Mouse (Mus musculus) regulatory T cell (primary cell): ENCODE results near the gene 1110008P14Rik.

ENCODE experiments used
- in situ Hi-C: fragments of 300-600 bp; cut with MboI, MseI; formaldehyde crosslinking; loops from one replicate; pipeline ENCODE4 v1.15.1; 2025; ENCODE audit warnings: high pct_unique_total_duplicates

The 1110008P14Rik gene

DNA sequence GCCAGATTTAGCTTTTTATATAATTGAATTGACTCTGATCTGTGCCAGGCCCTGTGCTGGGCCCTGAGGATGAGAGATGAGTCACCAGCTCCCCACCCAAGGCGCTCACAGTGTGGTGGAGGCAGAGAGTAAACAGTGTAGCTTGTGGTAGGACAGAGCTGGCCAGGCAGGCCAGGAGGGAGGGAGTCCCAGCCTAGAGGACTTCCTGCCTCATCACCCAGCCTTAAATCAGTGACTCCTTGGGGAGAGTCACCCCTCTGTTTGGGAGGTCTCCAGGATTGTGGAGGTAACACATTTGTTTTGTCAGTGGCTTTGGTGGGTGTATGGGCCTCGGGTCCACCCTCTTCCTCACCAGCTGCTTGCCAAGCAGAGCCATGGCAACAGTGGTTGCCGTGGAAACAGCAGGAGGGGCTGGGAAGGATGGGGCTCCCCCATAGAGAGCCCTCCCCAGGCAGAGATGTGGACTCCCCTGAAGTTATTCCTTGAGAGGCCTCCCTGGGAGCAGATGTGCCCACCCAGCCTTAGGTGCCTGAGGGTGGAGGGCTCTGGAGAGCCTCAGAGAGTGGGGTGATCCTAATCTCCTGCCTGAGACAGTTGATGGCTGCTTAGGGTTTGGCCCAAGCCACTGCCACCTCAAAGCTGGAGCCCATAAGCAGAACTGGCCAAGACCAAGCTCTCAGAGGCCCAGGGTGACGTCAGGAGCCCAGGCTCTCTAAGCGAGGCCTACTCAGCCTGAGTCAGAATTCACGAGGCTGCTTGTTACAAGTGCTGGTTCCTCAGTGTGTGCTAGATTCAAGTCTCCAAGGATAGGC is 39.0 kb downstream of the 1110008P14Rik start:
- in situ Hi-C loops, result no loop called here

DNA sequence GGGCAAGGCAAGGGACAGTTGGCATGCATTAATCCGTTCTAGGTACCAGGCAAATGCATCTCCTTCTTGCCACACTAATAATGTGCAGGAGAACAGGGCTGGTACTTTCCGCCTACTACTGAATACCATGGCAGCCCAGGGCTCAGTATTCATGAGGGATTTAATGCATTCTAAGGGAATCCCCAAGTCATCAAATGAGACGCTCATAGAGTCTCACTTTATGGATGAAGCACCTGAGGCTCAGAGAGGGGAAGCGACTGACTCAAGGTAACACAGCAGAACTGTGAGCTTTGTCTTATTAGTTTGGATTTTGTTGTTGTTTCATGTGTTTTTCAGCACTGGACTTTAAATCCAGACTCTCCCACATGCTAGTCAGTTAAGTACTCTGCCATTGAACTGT is 39.7 kb downstream of the 1110008P14Rik start:
- in situ Hi-C loops, result no loop called here

DNA sequence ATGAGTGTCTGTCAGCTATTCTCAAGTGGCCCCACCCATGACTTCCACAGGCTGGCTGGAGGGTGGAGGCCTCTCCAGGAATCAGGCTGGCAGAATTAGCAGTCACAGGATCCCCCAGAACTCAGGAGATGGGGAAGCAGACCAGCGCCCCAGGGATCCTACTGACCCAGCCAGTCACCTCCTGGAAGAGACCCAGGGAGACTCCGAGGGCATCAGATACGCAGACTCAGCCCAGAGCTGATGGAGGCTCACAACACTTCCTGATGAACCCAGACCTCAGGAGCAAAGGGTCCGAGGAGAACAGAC is 40.2 kb downstream of the 1110008P14Rik start:
- in situ Hi-C loops, result no loop called here

DNA sequence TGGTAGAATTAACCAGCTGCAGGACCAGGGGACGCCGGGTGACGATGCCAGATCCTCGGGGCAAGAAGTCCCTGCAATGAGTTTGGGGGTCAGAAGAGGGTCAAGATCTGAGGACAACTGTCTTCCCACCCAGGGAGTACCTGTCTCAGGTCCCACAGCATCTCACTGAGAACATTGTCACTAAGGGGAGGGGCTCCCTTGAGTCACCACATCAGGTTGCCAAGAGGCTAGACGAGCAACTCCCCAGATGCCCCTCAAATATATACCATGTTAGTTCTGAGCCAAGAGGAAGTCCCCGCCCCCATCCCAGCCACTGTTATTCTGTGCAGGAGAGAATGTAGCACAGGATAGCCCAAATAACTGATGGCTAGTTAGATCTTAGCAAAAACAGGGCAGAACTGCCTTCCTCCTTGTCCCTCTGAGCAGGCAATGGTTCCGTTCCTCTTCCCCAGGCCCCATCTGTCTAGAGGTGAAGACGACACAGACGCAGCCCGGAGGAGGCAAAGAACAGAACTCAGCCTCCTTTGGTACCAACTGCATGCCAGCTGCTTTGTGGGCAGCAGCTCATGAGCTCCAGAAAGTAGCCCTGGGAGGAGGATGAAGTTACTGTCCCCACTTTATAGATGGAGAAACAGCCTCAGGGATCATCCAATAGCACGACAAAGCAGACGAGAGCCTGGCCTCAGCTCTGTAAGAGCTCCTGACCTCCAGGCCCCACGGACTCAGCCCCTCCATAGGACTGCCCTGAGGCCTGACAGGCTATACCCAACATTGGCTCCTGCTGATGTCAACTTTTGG is 40.7 kb downstream of the 1110008P14Rik start:
- in situ Hi-C loops, result no loop called here

DNA sequence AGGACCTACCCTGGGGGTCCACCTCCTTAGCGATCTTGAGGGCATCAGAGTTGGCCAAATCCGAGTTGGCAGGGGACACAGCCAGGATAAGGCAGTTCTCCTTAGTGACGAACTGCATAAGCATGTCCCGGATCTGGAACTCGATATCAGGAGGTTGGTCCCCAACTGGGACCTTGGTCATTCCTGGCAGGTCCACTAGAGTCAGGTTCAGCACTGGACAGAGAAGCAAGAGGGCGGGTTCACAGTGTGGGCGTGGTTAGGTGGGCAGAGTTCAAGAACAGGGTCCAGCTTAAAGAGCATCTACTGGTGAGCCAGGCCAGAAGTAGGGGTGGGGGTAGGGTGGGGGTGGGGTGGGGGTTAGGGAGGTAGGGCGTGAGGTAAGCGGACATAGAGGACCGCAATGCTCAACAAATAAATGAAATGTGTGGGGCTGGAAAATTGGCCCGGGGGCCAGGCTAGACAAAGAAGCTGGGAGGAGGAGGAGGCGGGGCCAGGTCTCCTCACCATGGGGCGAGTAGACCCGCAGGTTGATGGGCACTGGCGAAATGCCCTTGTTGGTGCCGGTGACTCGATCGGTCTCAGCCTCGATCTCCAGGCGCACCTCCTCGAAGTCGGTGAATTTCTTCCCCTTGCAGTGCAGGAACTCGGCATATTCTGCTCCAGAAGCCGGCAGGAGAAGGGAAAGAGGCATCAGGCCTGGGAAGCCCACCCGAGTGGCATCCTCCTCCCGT is 41.7 kb downstream of the 1110008P14Rik start:
- in situ Hi-C loops, result no loop called here

DNA sequence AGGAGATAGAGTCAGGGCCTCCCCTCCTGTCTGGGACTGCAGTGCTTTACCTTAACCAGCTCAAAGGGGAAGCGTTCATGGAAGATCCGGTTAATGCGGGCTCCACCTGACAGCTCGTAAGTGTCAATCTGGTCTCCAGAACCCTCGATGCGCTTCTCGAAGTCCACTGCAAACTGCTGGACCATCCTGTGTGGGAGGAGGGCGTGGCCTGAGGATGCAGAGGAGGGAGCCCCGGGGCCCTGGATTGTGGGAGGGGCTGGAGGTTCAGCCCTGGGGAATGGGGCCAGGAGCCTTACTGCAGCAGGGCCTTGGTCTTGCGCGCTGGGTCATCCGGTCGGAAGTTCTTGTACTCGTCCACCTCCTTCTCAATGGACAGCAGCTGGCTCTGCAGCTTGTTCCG is 45.9 kb downstream of the 1110008P14Rik start:
- in situ Hi-C loops, result no loop called here

DNA sequence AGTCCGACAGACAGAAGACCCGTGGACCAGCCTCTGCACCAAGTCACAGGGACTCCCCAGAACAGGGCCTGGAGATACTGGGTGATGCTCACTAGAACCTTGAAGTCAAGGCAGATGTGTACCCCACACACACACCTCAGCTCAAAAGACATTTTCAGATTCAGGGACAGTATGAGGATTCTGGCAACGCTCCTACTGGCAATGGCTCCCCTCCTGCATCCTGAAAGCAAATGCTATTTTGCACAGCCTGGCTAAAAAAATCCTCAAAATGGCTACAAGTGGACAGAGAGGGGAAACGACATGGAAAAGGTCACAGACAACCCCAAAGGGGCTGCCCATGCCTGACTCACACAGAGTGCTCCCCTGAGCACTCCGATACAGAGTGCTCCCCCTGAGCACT is 49.6 kb downstream of the 1110008P14Rik start:
- in situ Hi-C loops, result no loop called here

DNA sequence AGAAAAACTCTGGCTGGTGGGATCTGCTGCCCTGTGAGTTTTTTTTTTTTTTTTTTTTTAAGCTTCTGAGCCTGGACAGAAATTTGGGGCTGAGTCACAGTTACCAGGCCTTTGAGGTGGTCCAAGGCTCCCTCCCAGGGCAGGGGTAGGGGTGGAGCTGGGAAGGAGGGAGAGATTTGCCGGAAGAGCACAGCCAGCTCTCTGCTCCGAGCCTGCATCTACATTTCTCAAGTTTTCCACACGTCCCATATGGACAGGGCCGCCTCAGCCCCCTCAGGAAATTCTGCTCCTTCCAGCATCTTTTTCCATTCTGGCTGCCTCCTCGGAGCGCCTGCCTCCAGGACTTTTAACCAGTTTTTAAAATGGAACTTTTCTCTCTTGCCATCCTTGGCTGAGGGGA is 52.2 kb downstream of the 1110008P14Rik start:
- in situ Hi-C loops, result no loop called here

DNA sequence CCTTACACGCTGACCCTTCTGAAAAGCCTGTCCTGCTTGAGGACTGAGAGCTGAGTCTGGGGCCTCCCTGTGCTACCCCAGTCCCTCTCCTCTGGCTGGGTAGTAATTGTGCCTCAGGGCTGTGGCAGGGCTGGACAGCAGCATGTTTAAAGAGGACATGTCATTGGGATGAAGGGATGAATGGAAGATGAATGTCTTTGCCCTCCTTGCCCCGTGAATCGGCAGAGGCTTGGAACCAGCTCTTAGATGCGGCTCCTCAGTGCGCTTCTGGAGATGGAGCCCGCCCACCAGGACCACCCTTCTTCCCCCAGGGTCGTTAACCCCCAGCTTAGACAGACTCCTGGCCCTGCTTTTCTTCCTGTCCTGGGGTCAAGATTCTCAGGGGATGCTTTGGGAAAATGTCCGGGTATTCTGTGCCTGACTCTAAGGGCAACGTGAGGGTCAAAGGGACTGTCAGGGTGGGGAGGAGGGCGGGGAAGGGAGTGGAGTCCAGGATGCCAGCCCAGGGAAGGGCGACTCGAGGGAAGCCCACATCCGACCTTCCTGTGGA is 52.8 kb downstream of the 1110008P14Rik start:
- in situ Hi-C loops, result no loop called here

DNA sequence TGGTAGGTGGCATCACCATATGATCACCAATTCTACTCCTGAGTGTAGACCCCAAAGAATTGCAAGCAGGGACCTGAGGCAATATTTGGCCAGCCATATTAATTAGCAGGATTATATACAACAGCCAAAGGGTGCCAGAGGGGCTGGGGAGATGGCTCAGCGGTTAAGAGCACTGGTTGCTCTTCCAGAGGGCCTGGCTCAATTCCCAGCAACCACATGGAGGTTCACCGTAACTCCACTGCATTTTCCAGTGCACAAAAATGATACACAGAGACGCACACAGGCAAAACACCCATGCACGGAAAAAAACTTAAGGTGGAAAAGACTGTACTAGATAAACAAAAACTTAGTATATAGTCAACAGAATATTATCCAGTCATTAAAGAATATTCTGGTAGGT is 54.5 kb downstream of the 1110008P14Rik start:
- in situ Hi-C loops, result no loop called here
